Mouse (Mus musculus): ENCODE data around the gene Ano2. TPM values are rescaled to one million over a fixed set of nuclear protein-coding genes. Genes with fewer than 3 reads are reported as not detected.

Gene Ano2
- total RNA-seq, 4 experiments from 2014 or later: 0.20 to 0.56 TPM; not detected in 2

DNA sequence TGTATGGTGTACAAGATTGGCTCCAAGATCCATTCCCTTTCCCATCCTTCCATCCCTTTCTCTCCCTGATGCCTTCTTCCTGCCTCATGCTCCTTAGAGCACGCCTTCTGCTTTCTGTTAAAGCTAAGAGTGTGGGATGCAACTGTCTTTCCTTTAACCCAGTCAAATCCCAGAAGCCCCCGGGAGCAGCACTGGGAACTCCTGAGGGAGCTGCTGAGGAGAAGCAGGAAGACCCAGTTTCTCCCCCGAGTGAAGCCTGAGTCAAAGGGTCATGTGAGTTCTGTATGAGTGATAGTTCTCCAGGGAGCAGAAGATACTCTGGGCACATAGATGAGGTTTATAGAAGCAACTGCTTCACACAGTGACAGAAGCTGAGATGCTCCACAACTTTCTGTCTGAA lies 367.5 kb downstream of the Ano2 start:
- no peak for DNase-seq

- DNase-seq: no peak
These were observed 390.3 kb downstream of the Ano2 start for GRCm38 (mm10) chr6:126080531-126080930.

DNA sequence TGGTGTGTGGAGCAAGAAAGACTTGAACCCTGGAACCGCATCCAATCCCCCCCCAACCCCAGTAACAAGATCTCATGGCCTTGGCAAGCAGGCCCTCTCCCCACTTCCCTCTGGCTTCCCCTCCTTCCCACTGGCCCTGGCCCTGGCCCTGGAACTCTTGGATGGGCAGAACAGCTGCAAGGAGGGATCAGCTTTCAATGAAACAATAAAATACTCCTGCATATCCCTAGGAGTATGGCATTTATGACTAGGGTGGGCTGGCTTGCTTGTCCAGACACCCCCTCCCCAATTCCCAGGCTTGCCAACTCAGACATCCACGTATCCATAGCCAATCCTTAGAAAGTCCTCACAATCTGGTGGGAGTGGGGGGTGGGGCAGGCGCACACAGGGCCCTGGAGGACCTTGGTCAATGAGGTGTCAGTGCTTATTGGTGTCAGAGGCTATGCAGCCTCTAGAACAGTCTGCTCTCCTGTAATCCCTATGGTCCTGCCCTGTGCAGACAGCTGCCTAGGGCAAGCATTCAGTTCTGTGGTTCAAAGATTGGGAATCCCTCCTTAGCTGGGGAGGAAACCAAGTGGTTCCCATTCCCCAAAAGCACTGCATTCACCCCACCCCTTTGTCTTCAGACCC lies 396.2 kb downstream of the Ano2 start:
- no peak for DNase-seq

- DNase-seq: no peak
These were observed 398.5 kb downstream of the Ano2 start for GRCm38 (mm10) chr6:126088489-126089265.

Other genes with a start within 250 kb of the Ano2 start
- 100 to 1,000 TPM; 108 to 171 (median 144) TPM for gene Cd9, start 195.6 kb upstream of the Ano2 start, total RNA-seq (2022)
- gene Vwf, start 143.6 kb upstream of the Ano2 start, total RNA-seq (2022): 10 to 100 TPM in 1 of 4 experiments, 1 to 10 TPM in 3; 6.5 to 13.4 (median 7.4) TPM

All from adrenal gland, adult 8-10 months (tissue).